ENCODE assay signal across 12 mouse cellular contexts in the genomic region with DNA sequence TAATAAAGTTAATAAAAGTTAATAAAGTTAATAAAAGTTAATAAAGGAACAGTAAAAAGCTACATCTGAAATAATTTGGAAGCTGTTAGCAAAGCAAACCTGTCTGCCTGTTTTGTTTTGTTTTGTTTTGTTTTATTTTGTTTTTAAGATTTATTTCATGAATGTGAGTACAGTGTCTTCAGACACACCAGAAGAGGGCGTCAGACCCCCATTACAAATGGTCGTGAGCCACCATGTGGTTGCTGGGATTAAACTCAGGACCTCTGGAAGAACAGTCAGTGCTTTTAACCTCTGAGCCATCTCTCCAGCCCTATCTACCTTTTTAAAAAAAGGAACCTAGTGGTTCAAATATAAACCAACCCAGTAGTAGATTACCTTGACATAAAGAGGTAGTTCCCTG. TPM values are rescaled to one million over a fixed set of nuclear protein-coding genes. Genes with fewer than 3 reads are reported as not detected.
DNase-seq lines count a peak whose midpoint lies in the region; TF ChIP-seq lines count a peak whose summit lies in the region.
"Had no signal": no experiment of that assay in that cellular context is flagged by ENCODE, and none has a peak within 500 bp of the region (broad histone marks: within the 10 kb centered on the region; RNA-seq: fewer than 3 reads in every experiment).

No protein-coding gene starts in this region.

- no peak overlapping the region for H3K27ac ChIP-seq in layer of hippocampus, adult 2 months
- H3K27ac ChIP-seq in hindbrain, embryonic 10.5 days = no peak overlapping the region
- H3K27ac ChIP-seq: macrophage had no signal

- peak; percentile 44 to 67 for DNase-seq in adrenal gland, adult (ENCODE audit: inconsistent age in 2 of 2, low spot score in 1 of 2)
- no peak for DNase-seq in adrenal gland, adult 8-10 months
- no peak for DNase-seq in layer of hippocampus, adult 2 months (ENCODE audit: low spot score in 2 of 2)
- DNase-seq in layer of hippocampus, adult 9-11 months = no peak
- peak; percentile 9 to 10 for DNase-seq in B cell, adult 2 months
- DNase-seq in adrenal gland, postnatal 25 days = peak; percentile 29
- no peak for DNase-seq in embryo, embryonic 10.5 days (ENCODE audit: low spot score)
- DNase-seq in hindbrain, embryonic 10.5 days (ENCODE audit: low spot score) = no peak
- DNase-seq: cerebellum, adult 9-11 months; kidney, postnatal 10 days had no signal

- H3K9me3 ChIP-seq in hindbrain, embryonic 10.5 days = no peaks in the 10 kb centered on the region

- peak; percentile 57 for TF ChIP-seq CTCF in layer of hippocampus, adult 2 months (conservative IDR thresholded peaks at IDR 0.05)

- no peaks in the 10 kb centered on the region for H3K36me3 ChIP-seq in hindbrain, embryonic 10.5 days

- H3K4me3 ChIP-seq in layer of hippocampus, adult 2 months = no peak overlapping the region
- no peak overlapping the region for H3K4me3 ChIP-seq in hindbrain, embryonic 10.5 days

- no peaks in the 10 kb centered on the region for H3K4me1 ChIP-seq in hindbrain, embryonic 10.5 days (replicated peaks)

- H3K27me3 ChIP-seq in hindbrain, embryonic 10.5 days (ENCODE audit: insufficient read depth, poor library complexity, severe bottlenecking) = no peaks in the 10 kb centered on the region

- WGBS in hindbrain, embryonic 10.5 days = 55% methylated on average over 2 of the region's 2 CpGs

RNA-seq across cellular contexts. Expression of a gene that starts 8.1 kb away (rescaled TPM):
- total RNA-seq in adrenal gland, adult 8-10 months (2022) = not detected
- not detected for total RNA-seq in layer of hippocampus, adult 2 months (2021)
- not detected in 2 replicates for total RNA-seq in adrenal gland, postnatal 25 days (2021)
- polyA plus RNA-seq in hindbrain, embryonic 10.5 days (2016; fragmentation: Nextera tagmentation; extraction: Ambion mirVana) = 0.18 and 0.29 TPM in 2 replicates
- total RNA-seq: left cerebral cortex, postnatal 25 days had no signal
- polyA plus RNA-seq: macrophage had no signal

RNA-seq across cellular contexts. Expression of a gene that starts 35.5 kb away (rescaled TPM):
- 100 to 1,000 TPM in 1 of 4 experiments, 10 to 100 TPM in 3; 77.7 to 105 (median 82.5) TPM for total RNA-seq in adrenal gland, adult 8-10 months (2022)
- 10 to 100 TPM; 12.7 to 20.3 TPM for total RNA-seq in layer of hippocampus, adult 2 months (2021)
- 63.7 and 97.1 TPM in 2 replicates for total RNA-seq in adrenal gland, postnatal 25 days (2021)
- polyA plus RNA-seq in hindbrain, embryonic 10.5 days (2016; fragmentation: Nextera tagmentation; extraction: Ambion mirVana) = 2.5 TPM in 2 replicates

RNA-seq across cellular contexts. Expression of a gene that starts 52.1 kb away (rescaled TPM):
- total RNA-seq in adrenal gland, adult 8-10 months (2022) = 100 to 1,000 TPM in 1 of 4 experiments, 10 to 100 TPM in 3; 93.0 to 114 (median 97.6) TPM
- 100 to 1,000 TPM; 115 to 116 TPM for total RNA-seq in layer of hippocampus, adult 2 months (2021)
- total RNA-seq in adrenal gland, postnatal 25 days (2021) = 101 and 109 TPM in 2 replicates
- 68.6 and 72.7 TPM in 2 replicates for polyA plus RNA-seq in hindbrain, embryonic 10.5 days (2016; fragmentation: Nextera tagmentation; extraction: Ambion mirVana)

Comparison
In these comparisons a context has a peak if more than half of its experiments do, and no peak if none do; other contexts are left out.
1. DNase-seq: peak in adrenal gland, adult (2 of 2), B cell, adult 2 months (2 of 2) and adrenal gland, postnatal 25 days (single experiment); none in adrenal gland, adult 8-10 months (single experiment), layer of hippocampus, adult 2 months (0 of 2), layer of hippocampus, adult 9-11 months (single experiment), embryo, embryonic 10.5 days (single experiment) and hindbrain, embryonic 10.5 days (single experiment).